18 mouse cellular contexts compared by ENCODE assay signal in the genomic region with DNA sequence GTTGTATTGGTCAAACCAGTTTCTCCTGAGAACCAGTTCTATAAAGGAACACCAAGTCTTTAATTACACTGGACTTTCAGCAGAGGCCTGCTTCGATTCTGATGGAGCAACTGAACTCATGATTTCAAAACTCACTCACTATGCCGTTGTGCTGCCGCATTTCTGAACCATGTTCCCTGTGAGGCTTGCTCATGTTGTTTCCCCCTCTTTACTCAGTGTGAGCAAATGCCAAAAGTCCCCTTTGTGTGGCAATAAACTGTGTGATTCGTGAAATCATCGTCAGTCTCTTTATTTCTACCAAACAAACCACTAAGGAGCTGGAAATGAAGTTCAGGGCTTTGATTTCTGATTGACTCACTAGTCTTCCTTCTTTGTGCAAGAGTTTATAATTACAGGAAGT. TPM values are rescaled to one million over a fixed set of nuclear protein-coding genes. Genes with fewer than 3 reads are reported as not detected.
A peak's percentile ranks its signal among the peaks of the same experiment; 100 is the strongest.
DNase-seq lines count a peak whose midpoint lies in the region; ATAC-seq and TF ChIP-seq lines count a peak whose summit lies in the region.
"Had no signal": no experiment of that assay in that cellular context is flagged by ENCODE, and none has a peak within 500 bp of the region (broad histone marks: within the 10 kb centered on the region; RNA-seq: fewer than 3 reads in every experiment).

No protein-coding gene starts in this region.

- H3K4me3 ChIP-seq in heart, adult 2 months: no peak overlapping the region
- no peak overlapping the region for H3K4me3 ChIP-seq in bone marrow macrophage, adult 2 months (ENCODE audit: insufficient read depth, low read length)
- no peak overlapping the region for H3K4me3 ChIP-seq in intestine, embryonic 16.5 days (ENCODE audit: low read length)
- H3K4me3 ChIP-seq: forebrain, embryonic 13.5 days; midbrain, embryonic 15.5 days had no signal

- no peaks in the 10 kb centered on the region for H3K27me3 ChIP-seq in heart, adult 2 months (ENCODE audit: control insufficient read depth, insufficient read depth, low read length)
- H3K27me3 ChIP-seq in intestine, embryonic 16.5 days (replicated peaks; ENCODE audit: control insufficient read depth, insufficient read depth, low read length): no peaks in the 10 kb centered on the region
- H3K27me3 ChIP-seq: forebrain, embryonic 13.5 days; midbrain, embryonic 15.5 days had no signal

- H3K9me3 ChIP-seq in intestine, embryonic 16.5 days (ENCODE audit: control insufficient read depth, low read length): no peaks in the 10 kb centered on the region
- H3K9me3 ChIP-seq: forebrain, embryonic 13.5 days; heart, embryonic 10.5 days; midbrain, embryonic 15.5 days had no signal

- no peak overlapping the region for H3K4me2 ChIP-seq in intestine, embryonic 16.5 days (ENCODE audit: low read depth, low read length)

- H3K27ac ChIP-seq in heart, adult 2 months: no peak overlapping the region
- peak overlapping the region; percentile 98 for H3K27ac ChIP-seq in bone marrow macrophage, adult 2 months (ENCODE audit: insufficient read depth, low read depth, low read length)
- peak overlapping the region; percentile 50 for H3K27ac ChIP-seq in intestine, embryonic 16.5 days (ENCODE audit: low read length)
- H3K27ac ChIP-seq: forebrain, embryonic 13.5 days; midbrain, embryonic 15.5 days had no signal

- 90% methylated on average over 5 of the region's 5 CpGs for WGBS in heart, adult 2 months
- WGBS in intestine, embryonic 16.5 days: 75% methylated on average over 5 of the region's 5 CpGs

- no peak for TF ChIP-seq POLR2A in heart, adult 2 months (IDR thresholded peaks at IDR 0.05; ENCODE audit: insufficient read depth, low read depth, low read length)
- no peak for TF ChIP-seq POLR2A in bone marrow macrophage, adult 2 months (IDR thresholded peaks at IDR 0.05; ENCODE audit: borderline replicate concordance, low read depth, low read length)

- intact Hi-C loops in heart, adult 2 months (cut with DNase I): no loop called here

- no peak overlapping the region for H3K9ac ChIP-seq in heart, adult 2 months (ENCODE audit: low read depth, low read length)
- H3K9ac ChIP-seq in intestine, embryonic 16.5 days (ENCODE audit: low read depth, low read length): no peak overlapping the region
- H3K9ac ChIP-seq: midbrain, embryonic 15.5 days had no signal

- peak; percentile 62 for DNase-seq in heart, adult 11 months
- DNase-seq in heart, adult 2 months: no peak
- peak; percentile 69 to 75 for DNase-seq in monocyte, adult 2 months (ENCODE audit: low read depth in 1 of 2, low spot score in 2 of 2)
- DNase-seq in right cerebral cortex, postnatal 4 days: no peak
- DNase-seq: adrenal gland, postnatal 25 days; cerebellum, adult 11-12 months; heart, postnatal 4 days; kidney, adult 11 months; lung, embryonic 14.5 days; right cerebral cortex, adult 18-20 months; thymus, postnatal 36 days had no signal

- TF ChIP-seq EP300 in heart, adult 2 months (IDR thresholded peaks at IDR 0.05; ENCODE audit: insufficient read depth, low read depth, low read length): no peak

- no peaks in the 10 kb centered on the region for H3K36me3 ChIP-seq in heart, adult 2 months (ENCODE audit: control insufficient read depth, insufficient read depth, low read length)
- H3K36me3 ChIP-seq in intestine, embryonic 16.5 days (ENCODE audit: control insufficient read depth, insufficient read depth, low read length): no peaks in the 10 kb centered on the region
- H3K36me3 ChIP-seq: heart, embryonic 10.5 days; midbrain, embryonic 15.5 days had no signal

- TF ChIP-seq CTCF in heart, adult 2 months (IDR thresholded peaks at IDR 0.05): no peak
- TF ChIP-seq CTCF in bone marrow macrophage, adult 2 months (IDR thresholded peaks at IDR 0.05; ENCODE audit: low read depth, low read length): no peak

- H3K79me2 ChIP-seq in heart, adult 2 months (replicated peaks; ENCODE audit: control insufficient read depth, insufficient read depth, low read length): no peaks in the 10 kb centered on the region

- H3K4me1 ChIP-seq in heart, adult 2 months (ENCODE audit: control insufficient read depth, insufficient read depth, low read length): peaks cover 2% of the 10 kb centered on the region
- peaks cover 49% of the 10 kb centered on the region for H3K4me1 ChIP-seq in bone marrow macrophage, adult 2 months (ENCODE audit: control insufficient read depth, insufficient read depth, low read length)
- peaks cover 20% of the 10 kb centered on the region for H3K4me1 ChIP-seq in intestine, embryonic 16.5 days (ENCODE audit: control insufficient read depth, insufficient read depth, low read length)

- ATAC-seq in intestine, embryonic 16.5 days: no peak
- ATAC-seq in megakaryocyte-erythroid progenitor cell, adult 5-6 weeks (replicated peaks; ENCODE audit: low FRiP score, low TSS enrichment, poor library complexity, severe bottlenecking): no peak
- no peak for ATAC-seq in CD4-positive, CD25-positive, alpha-beta regulatory T cell, adult 4 months
- ATAC-seq: forebrain, embryonic 13.5 days had no signal

RNA-seq across cellular contexts. Expression of a gene that starts 1.2 kb away (rescaled TPM):
- total RNA-seq in heart, adult 2 months (2021): 1 to 10 TPM; 7.0 to 8.5 TPM
- polyA plus RNA-seq in heart, adult 2 months (2012; rRNA removed): 3.6 and 5.7 TPM in 2 replicates
- polyA plus RNA-seq in bone marrow macrophage, adult 2 months (2012; ENCODE audit: insufficient read depth, insufficient read length, missing spikeins): 113 and 116 TPM in 2 replicates
- polyA plus RNA-seq in intestine, embryonic 16.5 days (2015; fragmentation: Nextera tagmentation; extraction: Ambion mirVana): 13.5 and 26.3 TPM in 2 replicates
- 16.0 and 19.3 TPM in 2 replicates for total RNA-seq in megakaryocyte-erythroid progenitor cell, adult 5-6 weeks (2014; fragmentation: Nextera tagmentation)
- total RNA-seq in megakaryocyte-erythroid progenitor cell, adult 5-6 weeks (2017): 20.9 and 28.0 TPM in 2 replicates
- polyA plus RNA-seq in CD4-positive, CD25-positive, alpha-beta regulatory T cell, adult 4 months (2017; shearing (Covaris generic)): 10 to 100 TPM; 18.6 to 19.9 TPM

RNA-seq across cellular contexts. Expression of a gene that starts 43.7 kb away (rescaled TPM):
- 10 to 100 TPM; 13.2 to 15.6 TPM for total RNA-seq in heart, adult 2 months (2021)
- polyA plus RNA-seq in heart, adult 2 months (2012; rRNA removed): 9.8 and 11.9 TPM in 2 replicates
- 22.0 and 30.4 TPM in 2 replicates for polyA plus RNA-seq in bone marrow macrophage, adult 2 months (2012; ENCODE audit: insufficient read depth, insufficient read length, missing spikeins)
- 12.9 and 13.9 TPM in 2 replicates for polyA plus RNA-seq in intestine, embryonic 16.5 days (2015; fragmentation: Nextera tagmentation; extraction: Ambion mirVana)
- 25.9 and 27.2 TPM in 2 replicates for total RNA-seq in megakaryocyte-erythroid progenitor cell, adult 5-6 weeks (2014; fragmentation: Nextera tagmentation)
- total RNA-seq in megakaryocyte-erythroid progenitor cell, adult 5-6 weeks (2017): 25.1 and 28.9 TPM in 2 replicates
- 1 to 10 TPM; 2.9 to 4.8 TPM for polyA plus RNA-seq in CD4-positive, CD25-positive, alpha-beta regulatory T cell, adult 4 months (2017; shearing (Covaris generic))

Comparison
In these comparisons a context has a peak if more than half of its experiments do, and no peak if none do; other contexts are left out.
1. DNase-seq: peak in heart, adult 11 months (single experiment) and monocyte, adult 2 months (2 of 2); none in heart, adult 2 months (0 of 2) and right cerebral cortex, postnatal 4 days (single experiment).